Mouse (Mus musculus) heart, adult 2 months (tissue): ENCODE results near the gene Cdk18.
A peak's percentile ranks its signal among the peaks of the same experiment; 100 is the strongest.

Experiments
- CTCF ChIP-seq: fragments of 200-600 bp; IDR thresholded peaks from 2 replicates; pipeline ENCODE4 v1.8.1; 2022; ENCODE audit warnings: antibody characterized with exemption, mild to moderate bottlenecking, moderate library complexity
- EP300 ChIP-seq: fragments of 200-500 bp; IDR thresholded peaks from 2 replicates; pipeline ENCODE4 v1.6.1; 2011; ENCODE audit warnings: low read depth, low read length, control low read depth; ENCODE audit not compliant: insufficient read depth
- POLR2A ChIP-seq: fragments of 200-500 bp; IDR thresholded peaks from 2 replicates; pipeline ENCODE4 v1.6.1; 2011; ENCODE audit warnings: mild to moderate bottlenecking, low read depth, low read length, control low read depth; ENCODE audit not compliant: insufficient read depth

GRCm38 (mm10) chr1:132165859-132166258 is 26.4 kb upstream of the Cdk18 start:
- TF ChIP-seq EP300 (no peak), CTCF (peak; percentile 65), POLR2A (no peak)
